Mouse (Mus musculus) inflammation-experienced regulatory T-cells, adult 16 weeks (primary cell): Measurements from ENCODE around the gene Olfr155. TPM values are rescaled to one million over a fixed set of nuclear protein-coding genes. Genes with fewer than 3 reads are reported as not detected.

ENCODE experiments used
- polyA plus RNA-seq: library from polyadenylated mRNA; unstranded; fragments of 100-300 nt; shearing (Covaris generic); gene quantifications from one replicate; pipeline ENCODE4 v1.2.1, GENCODE M21; 2017

The Olfr155 gene
- polyA plus RNA-seq: not detected

GRCm38 (mm10) chr4:43851265-43851664 is at the start of gene Olfr155:
Gene Olfr155 (plus strand): TSS chr4:43851565.

GRCm38 (mm10) chr4:43823845-43824337 is 27.5 kb upstream of the Olfr155 start, which contains the start of gene Olfr156:
Gene Olfr156 (minus strand): TSS chr4:43823895.

GRCm38 (mm10) chr4:43840101-43840500 is 11.3 kb upstream of the Olfr155 start, which contains the start of gene Olfr157:
Gene Olfr157 (minus strand): TSS chr4:43840201.

DNA sequence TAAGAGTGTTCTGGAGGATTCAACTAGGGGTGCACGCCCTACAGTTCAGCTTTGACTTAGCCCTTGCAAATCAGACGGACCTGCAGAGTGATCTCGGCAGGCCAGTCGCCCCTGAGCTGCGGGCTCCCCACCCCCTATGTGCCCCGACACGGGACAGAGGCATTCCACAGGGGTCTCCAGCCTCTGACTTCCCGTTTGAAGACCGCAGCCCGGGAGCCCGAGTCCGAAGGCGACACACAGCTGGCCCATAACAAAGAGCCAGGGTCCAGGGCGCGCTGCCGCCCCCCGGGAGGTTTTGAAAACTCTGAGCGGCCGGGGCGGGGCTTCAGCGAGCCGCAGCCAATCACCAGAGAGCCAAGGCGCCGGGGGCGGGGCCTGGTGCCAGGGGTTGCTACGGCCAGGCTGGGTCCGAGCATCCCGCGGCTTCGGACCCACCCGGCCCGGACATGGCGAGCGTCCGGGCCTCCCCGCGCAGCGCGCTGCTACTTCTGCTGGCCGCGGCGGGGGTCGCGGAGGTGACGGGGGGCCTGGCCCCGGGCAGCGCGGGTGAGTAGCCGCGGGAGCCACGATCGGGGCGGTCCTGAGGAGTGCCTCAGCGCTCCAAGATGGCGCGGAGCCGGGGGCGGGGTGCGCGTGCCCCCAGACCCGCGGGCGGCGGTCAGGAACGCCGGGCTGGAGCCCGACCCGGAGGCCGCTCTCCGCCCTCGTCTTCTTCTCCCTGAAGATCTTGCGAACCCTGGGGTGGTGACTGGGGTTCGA is 24.0 kb downstream of the Olfr155 start, which contains the start of gene Reck:
Gene Reck, plus strand, starts transcription at position 371 of the 759 bp plus-strand sequence.

Other genes with a start within 250 kb of the Olfr155 start
- not detected for gene Npr2, start 219.6 kb upstream of the Olfr155 start, polyA plus RNA-seq
- 0.50 TPM for gene Spag8, start 198.0 kb upstream of the Olfr155 start, polyA plus RNA-seq
- 79.8 TPM for gene Hint2, start 195.1 kb upstream of the Olfr155 start, polyA plus RNA-seq
- gene Tmem8b, start 182.6 kb upstream of the Olfr155 start, polyA plus RNA-seq: 0.89 TPM
- 1.2 TPM for gene Fam221b, start 182.4 kb upstream of the Olfr155 start, polyA plus RNA-seq
- gene Olfr70, start 150.8 kb upstream of the Olfr155 start, polyA plus RNA-seq: not detected
- gene Olfr71, start 141.3 kb upstream of the Olfr155 start, polyA plus RNA-seq: not detected
- not detected for gene Hrct1, start 124.4 kb upstream of the Olfr155 start, polyA plus RNA-seq
- gene Spaar, start 121.5 kb upstream of the Olfr155 start, polyA plus RNA-seq: not detected
- gene Olfr159, start 80.6 kb upstream of the Olfr155 start, polyA plus RNA-seq: not detected
- not detected for gene Olfr156, start 27.7 kb upstream of the Olfr155 start, polyA plus RNA-seq
- gene Olfr157, start 11.4 kb upstream of the Olfr155 start, polyA plus RNA-seq: 0.10 TPM
- 4.0 TPM for gene Reck, start 24.0 kb downstream of the Olfr155 start, polyA plus RNA-seq
- gene Glipr2, start 105.8 kb downstream of the Olfr155 start, polyA plus RNA-seq: 232 TPM
- not detected for gene Ccin, start 131.9 kb downstream of the Olfr155 start, polyA plus RNA-seq
- gene Clta, start 152.9 kb downstream of the Olfr155 start, polyA plus RNA-seq: 126 TPM
- 65.7 TPM for gene Gne, start 232.6 kb downstream of the Olfr155 start, polyA plus RNA-seq